Mouse (Mus musculus) cortical plate, adult 2 months (tissue): ENCODE data around the gene Aspscr1.

Experiments
- CTCF ChIP-seq: fragments of 200-500 bp; IDR thresholded peaks from 2 replicates; pipeline ENCODE4 v1.5.1; 2011; ENCODE audit warnings: mild to moderate bottlenecking, control low read depth, low read length; ENCODE audit not compliant: insufficient read depth; ENCODE audit errors: extremely low read depth
- POLR2A ChIP-seq: fragments of 200-500 bp; IDR thresholded peaks from 2 replicates; pipeline ENCODE4 v1.6.1; 2011; ENCODE audit warnings: mild to moderate bottlenecking, low read length, control low read depth; ENCODE audit not compliant: insufficient read depth; ENCODE audit errors: extremely low read depth

DNA sequence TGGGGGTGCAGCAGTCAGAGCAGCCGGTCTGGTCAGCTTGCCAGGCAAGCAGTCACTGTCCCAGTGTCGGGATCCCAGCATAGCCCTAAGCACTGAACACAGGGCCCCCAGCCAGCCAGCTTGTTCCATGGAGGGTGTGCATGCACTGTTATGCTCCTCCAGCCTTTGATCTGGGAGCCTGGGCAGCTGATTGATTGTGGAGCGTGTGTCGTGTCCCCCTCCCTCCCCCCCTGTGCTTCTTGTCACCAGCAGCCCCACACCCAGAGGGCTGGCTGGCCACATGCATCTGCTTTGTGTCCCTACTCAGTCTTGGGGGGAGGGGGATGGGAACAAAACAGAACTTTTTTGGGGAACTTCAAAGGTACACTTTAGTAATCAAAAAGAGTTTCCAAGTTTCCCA is 22.4 kb downstream of the Aspscr1 start:
- TF ChIP-seq CTCF: no peak
- TF ChIP-seq POLR2A: no peak
